In genomic region chr3:31107674-31108073, GRCm38 (mm10) we compare ENCODE assay signal across 11 mouse cellular contexts. TPM values are rescaled to one million over a fixed set of nuclear protein-coding genes. Genes with fewer than 3 reads are reported as not detected.
DNase-seq lines count a peak whose midpoint lies in the region; ATAC-seq and TF ChIP-seq lines count a peak whose summit lies in the region.
"Had no signal": no experiment of that assay in that cellular context is flagged by ENCODE, and none has a peak within 500 bp of the region (broad histone marks: within the 10 kb centered on the region; RNA-seq: fewer than 3 reads in every experiment).

No protein-coding gene starts in this region.

- no peak overlapping the region for H3K4me2 ChIP-seq in forebrain, postnatal 0 days (ENCODE audit: low read depth)
- H3K4me2 ChIP-seq in forebrain, embryonic 14.5 days (ENCODE audit: low read length), result no peak overlapping the region
- no peak overlapping the region for H3K4me2 ChIP-seq in heart, embryonic 15.5 days
- H3K4me2 ChIP-seq: embryonic facial prominence, embryonic 13.5 days; liver, embryonic 15.5 days had no signal

- no peak for TF ChIP-seq CTCF in forebrain, postnatal 0 days (IDR thresholded peaks at IDR 0.05; ENCODE audit: low read depth)
- no peak for TF ChIP-seq CTCF in layer of hippocampus, adult 2 months (conservative IDR thresholded peaks at IDR 0.05)

- no peak for DNase-seq in forebrain, postnatal 0 days
- no peak for DNase-seq in forebrain, embryonic 14.5 days (ENCODE audit: low spot score)
- DNase-seq in layer of hippocampus, adult 2 months (ENCODE audit: low spot score in 2 of 2), result no peak
- no peak for DNase-seq in layer of hippocampus, postnatal 14 days (ENCODE audit: low spot score in 2 of 2)
- DNase-seq in lung, postnatal 14 days, result peak; percentile 27
- DNase-seq in thymus, postnatal 25 days, result no peak
- no peak for DNase-seq in embryo, embryonic 11 days
- DNase-seq: cerebellum, adult 11-12 months had no signal

- H3K36me3 ChIP-seq in forebrain, postnatal 0 days (ENCODE audit: insufficient read depth), result no peaks in the 10 kb centered on the region
- no peaks in the 10 kb centered on the region for H3K36me3 ChIP-seq in forebrain, embryonic 14.5 days (ENCODE audit: control insufficient read depth, insufficient read depth, low read length)
- no peaks in the 10 kb centered on the region; the same call in 1 of the 2 replicates for H3K36me3 ChIP-seq in heart, embryonic 15.5 days
- H3K36me3 ChIP-seq: embryonic facial prominence, embryonic 13.5 days; liver, embryonic 15.5 days had no signal

- H3K4me3 ChIP-seq in forebrain, postnatal 0 days (ENCODE audit: low read depth, low read length), result no peak overlapping the region
- no peak overlapping the region for H3K4me3 ChIP-seq in forebrain, embryonic 14.5 days (ENCODE audit: low read depth, low read length)
- H3K4me3 ChIP-seq in layer of hippocampus, adult 2 months, result peak overlapping the region; percentile 1; the same call in 1 of the 2 replicates
- H3K4me3 ChIP-seq in heart, embryonic 15.5 days, result no peak overlapping the region
- H3K4me3 ChIP-seq: embryonic facial prominence, embryonic 13.5 days; liver, embryonic 15.5 days had no signal

- H3K4me1 ChIP-seq in forebrain, postnatal 0 days (ENCODE audit: insufficient read depth), result peaks cover 8% of the 10 kb centered on the region; the same call in 1 of the 2 replicates
- H3K4me1 ChIP-seq in forebrain, embryonic 14.5 days (ENCODE audit: control insufficient read depth, insufficient read depth, low read length), result peaks cover 8% of the 10 kb centered on the region; the same call in 1 of the 2 replicates
- H3K4me1 ChIP-seq in heart, embryonic 15.5 days (replicated peaks), result peaks cover 16% of the 10 kb centered on the region

- H3K27me3 ChIP-seq in forebrain, postnatal 0 days (ENCODE audit: insufficient read depth, low read length), result no peaks in the 10 kb centered on the region
- no peaks in the 10 kb centered on the region for H3K27me3 ChIP-seq in forebrain, embryonic 14.5 days (replicated peaks; ENCODE audit: control insufficient read depth, insufficient read depth, low read length)
- H3K27me3 ChIP-seq in heart, embryonic 15.5 days, result no peaks in the 10 kb centered on the region
- H3K27me3 ChIP-seq: embryonic facial prominence, embryonic 13.5 days; liver, embryonic 15.5 days had no signal

- H3K27ac ChIP-seq in forebrain, postnatal 0 days (ENCODE audit: low read depth, low read length), result no peak overlapping the region
- no peak overlapping the region for H3K27ac ChIP-seq in forebrain, embryonic 14.5 days (ENCODE audit: low read depth, low read length)
- H3K27ac ChIP-seq in layer of hippocampus, adult 2 months, result peak overlapping the region; percentile 37; the same call in 1 of the 2 replicates
- no peak overlapping the region for H3K27ac ChIP-seq in heart, embryonic 15.5 days
- H3K27ac ChIP-seq: embryonic facial prominence, embryonic 13.5 days; liver, embryonic 15.5 days had no signal

- ATAC-seq in forebrain, postnatal 0 days, result 0 out of 2 replicates have a peak, but pooled peaks have one; percentile 5
- ATAC-seq in forebrain, embryonic 14.5 days, result no peak; the same call in 1 of the 2 replicates
- ATAC-seq in heart, embryonic 15.5 days (replicated peaks; ENCODE audit: insufficient number of reproducible peaks, insufficient read depth, low FRiP score, low read depth), result 0 out of 2 replicates have a peak, but pooled peaks have one; percentile 27

- no peaks in the 10 kb centered on the region for H3K9me3 ChIP-seq in forebrain, postnatal 0 days (ENCODE audit: low read length)
- H3K9me3 ChIP-seq in forebrain, embryonic 14.5 days (replicated peaks; ENCODE audit: control insufficient read depth, low read length), result no peaks in the 10 kb centered on the region
- no peaks in the 10 kb centered on the region for H3K9me3 ChIP-seq in heart, embryonic 15.5 days (replicated peaks)
- H3K9me3 ChIP-seq: embryonic facial prominence, embryonic 13.5 days; liver, embryonic 15.5 days had no signal

- no peak overlapping the region for H3K9ac ChIP-seq in forebrain, postnatal 0 days
- no peak overlapping the region for H3K9ac ChIP-seq in forebrain, embryonic 14.5 days (ENCODE audit: low read length)
- H3K9ac ChIP-seq in heart, embryonic 15.5 days, result no peak overlapping the region
- H3K9ac ChIP-seq: embryonic facial prominence, embryonic 13.5 days; liver, embryonic 15.5 days had no signal

- WGBS in forebrain, postnatal 0 days, result 72% methylated on average over 4 of the region's 4 CpGs
- WGBS in forebrain, embryonic 14.5 days, result 88% methylated on average over 4 of the region's 4 CpGs
- 63% methylated on average over 4 of the region's 4 CpGs for WGBS in heart, embryonic 15.5 days

RNA-seq across cellular contexts. Expression of gene Skil, which starts 12.8 kb away (rescaled TPM):
- total RNA-seq in forebrain, postnatal 0 days (2014; rRNA removed), result 46.2 and 51.3 TPM in 2 replicates
- 17.2 and 22.7 TPM in 2 replicates for polyA plus RNA-seq in forebrain, postnatal 0 days (2015; fragmentation: Nextera tagmentation; extraction: Ambion mirVana)
- 24.2 and 36.0 TPM in 2 replicates for polyA plus RNA-seq in forebrain, embryonic 14.5 days (2014; fragmentation: Nextera tagmentation; extraction: Ambion mirVana)
- total RNA-seq in layer of hippocampus, adult 2 months (2021), result 10 to 100 TPM; 64.9 to 68.3 TPM
- 10 to 100 TPM; 62.7 to 63.9 TPM for total RNA-seq in layer of hippocampus, postnatal 14 days (2021)
- polyA plus RNA-seq in heart, embryonic 15.5 days (2015; fragmentation: Nextera tagmentation; extraction: Ambion mirVana), result 12.3 and 13.2 TPM in 2 replicates

RNA-seq across cellular contexts. Expression of gene Cldn11, which starts 42.0 kb away (rescaled TPM):
- 29.0 and 51.6 TPM in 2 replicates for total RNA-seq in forebrain, postnatal 0 days (2014; rRNA removed)
- polyA plus RNA-seq in forebrain, postnatal 0 days (2015; fragmentation: Nextera tagmentation; extraction: Ambion mirVana), result 44.2 and 60.9 TPM in 2 replicates
- 55.3 and 60.4 TPM in 2 replicates for polyA plus RNA-seq in forebrain, embryonic 14.5 days (2014; fragmentation: Nextera tagmentation; extraction: Ambion mirVana)
- 100 to 1,000 TPM; 111 to 113 TPM for total RNA-seq in layer of hippocampus, adult 2 months (2021)
- total RNA-seq in layer of hippocampus, postnatal 14 days (2021), result 100 to 1,000 TPM; 189 to 199 TPM
- polyA plus RNA-seq in heart, embryonic 15.5 days (2015; fragmentation: Nextera tagmentation; extraction: Ambion mirVana), result 7.8 and 9.3 TPM in 2 replicates
